Mouse (Mus musculus): ENCODE results near the gene Ptk6. TPM values are rescaled to one million over a fixed set of nuclear protein-coding genes. Genes with fewer than 3 reads are reported as not detected.
A peak's percentile ranks its signal among the peaks of the same experiment; 100 is the strongest.

Gene Ptk6
- polyA plus RNA-seq, 1 experiment from 2014 or later: 0.05 TPM

- no peak overlapping the region for H3K27ac ChIP-seq
- H3K9ac ChIP-seq: no peak overlapping the region
- H3K4me2 ChIP-seq: no peak overlapping the region
- H3K9me3 ChIP-seq: no peaks in the 10 kb centered on the region
- H3K4me1 ChIP-seq: peaks cover 8% of the 10 kb centered on the region
- no peak overlapping the region for H3K4me3 ChIP-seq
- 85% methylated on average over 17 of the region's 17 CpGs for WGBS
- 0 out of 2 replicates have a peak, but pooled peaks cover 6% of the 10 kb centered on the region for H3K36me3 ChIP-seq
- H3K27me3 ChIP-seq: no peaks in the 10 kb centered on the region
- ATAC-seq (ENCODE audit: borderline replicate concordance, extremely low read depth, low FRiP score, low TSS enrichment): no peak
These were observed 34.8 kb upstream of the Ptk6 start for GRCm38 (mm10) chr2:181237251-181238014.

GRCm38 (mm10) chr2:181235681-181236566 lies 33.3 kb upstream of the Ptk6 start:
- Histone ChIP-seq H3K36me3 (0 out of 2 replicates have a peak, but pooled peaks cover 7% of the 10 kb centered on the region), H3K27me3 (no peaks in the 10 kb centered on the region), H3K9me3 (no peaks in the 10 kb centered on the region), H3K4me2 (no peak overlapping the region), H3K4me3 (no peak overlapping the region), H3K9ac (no peak overlapping the region), H3K4me1 (no peaks in the 10 kb centered on the region), H3K27ac (no peak overlapping the region)
- no peak for ATAC-seq (ENCODE audit: borderline replicate concordance, extremely low read depth, low FRiP score, low TSS enrichment)
- WGBS: 71% methylated on average over 23 of the region's 23 CpGs

- Histone ChIP-seq H3K9me3 (no peaks in the 10 kb centered on the region), H3K9ac (no peak overlapping the region), H3K4me1 (no peaks in the 10 kb centered on the region), H3K4me3 (no peak overlapping the region), H3K4me2 (no peak overlapping the region), H3K36me3 (peaks cover 15% of the 10 kb centered on the region; the same call in 1 of the 2 replicates), H3K27me3 (no peaks in the 10 kb centered on the region), H3K27ac (no peak overlapping the region)
- WGBS: 92% methylated on average over 11 of the region's 11 CpGs
- ATAC-seq (ENCODE audit: borderline replicate concordance, extremely low read depth, low FRiP score, low TSS enrichment): no peak
These were observed 32.1 kb upstream of the Ptk6 start for GRCm38 (mm10) chr2:181234680-181235079.

- Histone ChIP-seq H3K4me2 (no peak overlapping the region), H3K27me3 (no peaks in the 10 kb centered on the region), H3K4me1 (no peaks in the 10 kb centered on the region), H3K27ac (no peak overlapping the region), H3K36me3 (peaks cover 19% of the 10 kb centered on the region; the same call in 1 of the 2 replicates), H3K9ac (no peak overlapping the region), H3K9me3 (no peaks in the 10 kb centered on the region), H3K4me3 (no peak overlapping the region)
- 85% methylated on average over 15 of the region's 15 CpGs for WGBS
- ATAC-seq (ENCODE audit: borderline replicate concordance, extremely low read depth, low FRiP score, low TSS enrichment): no peak
These were observed 30.9 kb upstream of the Ptk6 start for GRCm38 (mm10) chr2:181233443-181233842.

- no peak overlapping the region for H3K9ac ChIP-seq
- ATAC-seq (ENCODE audit: borderline replicate concordance, extremely low read depth, low FRiP score, low TSS enrichment): no peak
- H3K4me3 ChIP-seq: no peak overlapping the region
- H3K36me3 ChIP-seq: peaks cover 17% of the 10 kb centered on the region; the same call in 1 of the 2 replicates
- no peak overlapping the region for H3K27ac ChIP-seq
- peaks cover 5% of the 10 kb centered on the region; the same call in 1 of the 2 replicates for H3K4me1 ChIP-seq
- no peaks in the 10 kb centered on the region for H3K27me3 ChIP-seq
- no peaks in the 10 kb centered on the region for H3K9me3 ChIP-seq
- H3K4me2 ChIP-seq: no peak overlapping the region
- 75% methylated on average over 19 of the region's 20 CpGs for WGBS
These were observed 28.6 kb upstream of the Ptk6 start for GRCm38 (mm10) chr2:181231171-181231570.

GRCm38 (mm10) chr2:181228335-181228734 lies 25.7 kb upstream of the Ptk6 start:
- no peak for ATAC-seq (ENCODE audit: borderline replicate concordance, extremely low read depth, low FRiP score, low TSS enrichment)
- H3K9me3 ChIP-seq: no peaks in the 10 kb centered on the region
- peaks cover 5% of the 10 kb centered on the region; the same call in 1 of the 2 replicates for H3K4me1 ChIP-seq
- WGBS: 62% methylated on average over 1 of the region's 1 CpGs
- no peak overlapping the region for H3K4me2 ChIP-seq
- H3K27ac ChIP-seq: peak overlapping the region; percentile 16
- no peak overlapping the region for H3K9ac ChIP-seq
- H3K27me3 ChIP-seq: no peaks in the 10 kb centered on the region
- peaks cover 15% of the 10 kb centered on the region; the same call in 1 of the 2 replicates for H3K36me3 ChIP-seq
- H3K4me3 ChIP-seq: no peak overlapping the region

- Histone ChIP-seq H3K4me1 (peaks cover 5% of the 10 kb centered on the region; the same call in 1 of the 2 replicates), H3K36me3 (peaks cover 12% of the 10 kb centered on the region; the same call in 1 of the 2 replicates), H3K4me2 (no peak overlapping the region), H3K4me3 (no peak overlapping the region), H3K9ac (no peak overlapping the region), H3K9me3 (no peaks in the 10 kb centered on the region), H3K27ac (no peak overlapping the region), H3K27me3 (no peaks in the 10 kb centered on the region)
- no peak for ATAC-seq (ENCODE audit: borderline replicate concordance, extremely low read depth, low FRiP score, low TSS enrichment)
- WGBS: 75% methylated on average over 3 of the region's 3 CpGs
These were observed 24.5 kb upstream of the Ptk6 start for GRCm38 (mm10) chr2:181227122-181227521.

GRCm38 (mm10) chr2:181224994-181225393 lies 22.4 kb upstream of the Ptk6 start:
- Histone ChIP-seq H3K27me3 (no peaks in the 10 kb centered on the region), H3K36me3 (peaks cover 7% of the 10 kb centered on the region; the same call in 1 of the 2 replicates), H3K4me1 (peaks cover 12% of the 10 kb centered on the region), H3K9ac (no peak overlapping the region), H3K4me2 (no peak overlapping the region), H3K27ac (no peak overlapping the region), H3K9me3 (no peaks in the 10 kb centered on the region), H3K4me3 (no peak overlapping the region)
- WGBS: 83% methylated on average over 2 of the region's 2 CpGs
- no peak for ATAC-seq (ENCODE audit: borderline replicate concordance, extremely low read depth, low FRiP score, low TSS enrichment)

GRCm38 (mm10) chr2:181220361-181220760 lies 17.8 kb upstream of the Ptk6 start:
- Histone ChIP-seq H3K4me1 (peaks cover 21% of the 10 kb centered on the region), H3K4me2 (peak overlapping the region; percentile 59), H3K9ac (no peak overlapping the region), H3K36me3 (no peaks in the 10 kb centered on the region), H3K27me3 (no peaks in the 10 kb centered on the region), H3K27ac (peak overlapping the region; percentile 94), H3K4me3 (peak overlapping the region; percentile 29), H3K9me3 (no peaks in the 10 kb centered on the region)
- ATAC-seq (ENCODE audit: borderline replicate concordance, extremely low read depth, low FRiP score, low TSS enrichment): no peak
- 27% methylated on average over 2 of the region's 2 CpGs for WGBS

GRCm38 (mm10) chr2:181219538-181220216 lies 17.1 kb upstream of the Ptk6 start, which contains the start of gene Fndc11:
TSS of gene Fndc11 (plus strand) at chr2:181220013.
- Histone ChIP-seq H3K27ac (peak within 1 kb of the TSS; percentile 94), H3K27me3 (no peaks in the 10 kb centered on the region; the same call in 1 of the 2 replicates), H3K4me1 (peaks cover 21% of the 10 kb centered on the region), H3K4me2 (peak within 1 kb of the TSS; percentile 59), H3K9ac (no peak within 1 kb of the TSS), H3K36me3 (no peaks in the 10 kb centered on the region), H3K9me3 (no peaks in the 10 kb centered on the region), H3K4me3 (peak within 1 kb of the TSS; percentile 29)
- peak; percentile 96 for ATAC-seq (ENCODE audit: borderline replicate concordance, extremely low read depth, low FRiP score, low TSS enrichment)
- 3% methylated on average over 25 of the region's 25 CpGs for whole genome bisulfite sequencing

- Histone ChIP-seq H3K4me1 (peaks cover 21% of the 10 kb centered on the region), H3K9me3 (no peaks in the 10 kb centered on the region), H3K4me2 (peak overlapping the region; percentile 59), H3K4me3 (no peak overlapping the region; the same call in 1 of the 2 replicates), H3K9ac (no peak overlapping the region), H3K27ac (peak overlapping the region; percentile 94), H3K27me3 (peaks cover 3% of the 10 kb centered on the region; the same call in 1 of the 2 replicates), H3K36me3 (no peaks in the 10 kb centered on the region)
- ATAC-seq (ENCODE audit: borderline replicate concordance, extremely low read depth, low FRiP score, low TSS enrichment): no peak
- WGBS: 53% methylated on average over 5 of the region's 5 CpGs
These were observed 16.4 kb upstream of the Ptk6 start for GRCm38 (mm10) chr2:181218881-181219485.
